Mouse (Mus musculus) MEL-GATA-1-ER (cell line): ENCODE measurements around the gene Exoc6b.

Source experiments
- DNase-seq: peaks from one replicate; pipeline ENCODE4 v3.0.0-alpha.2; 2012; ENCODE audit warnings: low read depth; ENCODE audit errors: extremely low read depth

Gene Exoc6b

DNA sequence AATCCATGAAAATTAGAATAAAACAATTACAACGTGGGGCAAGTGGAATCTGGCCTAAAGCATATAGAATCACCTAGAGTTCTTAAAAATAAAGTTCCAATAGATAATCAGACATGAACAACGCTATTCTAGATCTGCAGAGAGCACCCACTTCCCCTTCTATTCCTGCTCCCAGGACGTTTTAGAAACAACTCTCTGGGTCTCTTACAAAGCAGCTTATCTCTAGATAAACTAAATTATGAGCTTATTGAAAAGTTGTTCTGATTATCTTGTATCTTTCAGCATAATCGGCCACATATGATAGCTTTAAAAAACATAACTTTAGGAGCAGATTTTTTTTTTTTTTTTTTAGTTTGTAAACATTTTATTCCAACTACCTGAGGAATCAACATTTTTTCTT, 185.6 kb downstream of the Exoc6b start:
- DNase-seq, result peak; percentile 50

DNA sequence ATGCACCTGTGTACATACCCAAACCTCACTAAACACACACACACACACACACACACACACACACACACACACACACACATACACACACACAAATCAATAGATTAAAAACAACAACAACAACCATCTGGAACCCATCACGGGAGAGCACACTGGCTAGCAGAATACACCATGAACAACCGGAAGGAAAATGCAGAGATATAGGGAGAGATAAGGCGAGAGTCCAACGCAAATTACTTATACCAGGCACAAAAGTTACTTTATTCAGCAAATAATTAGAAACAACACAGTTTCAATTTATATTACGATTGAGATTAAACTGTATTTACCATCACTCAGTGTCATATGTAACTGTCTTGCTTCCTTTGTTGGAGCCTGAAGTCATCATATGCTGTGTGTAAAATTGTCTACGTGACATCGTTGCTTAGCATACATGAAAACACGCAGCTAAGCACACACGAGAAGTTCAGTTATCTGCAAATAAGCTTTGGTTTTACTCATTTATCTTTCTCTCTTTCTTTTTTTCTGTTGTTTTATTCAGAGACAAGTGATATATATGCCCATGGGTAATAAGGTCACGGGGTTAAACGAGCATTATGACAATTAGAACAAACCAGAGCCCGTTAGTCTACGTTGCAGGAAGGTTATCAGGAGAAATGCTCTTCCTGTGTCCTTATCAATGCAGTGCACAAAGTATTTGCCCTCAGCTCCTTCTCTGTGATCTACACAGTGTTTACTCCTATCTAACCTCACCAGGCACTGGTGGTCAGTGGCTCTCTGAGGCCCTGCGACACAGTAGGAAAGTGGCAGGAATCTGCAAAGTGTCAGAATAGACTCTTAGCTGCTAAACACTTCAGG, 186.4 kb downstream of the Exoc6b start:
- DNase-seq, result peak; percentile 84

DNA sequence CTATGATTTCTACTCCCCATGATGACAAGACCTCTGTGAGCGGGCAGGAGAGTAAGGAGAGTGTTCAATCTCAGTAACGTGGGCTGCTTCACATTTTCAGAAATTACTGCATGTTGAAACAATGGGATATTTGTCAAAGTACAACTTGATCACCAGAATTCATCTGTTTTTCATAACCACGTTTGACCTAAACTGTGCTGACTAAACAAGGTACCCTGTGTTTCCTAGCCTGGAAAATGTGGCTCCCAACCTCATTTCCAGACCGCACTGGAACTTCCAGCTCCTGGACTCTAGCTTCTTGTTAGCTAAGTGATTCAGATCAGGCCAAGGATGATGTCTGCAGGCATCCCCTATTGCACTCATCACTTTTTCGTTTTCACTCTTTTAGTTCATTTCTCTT, 193.4 kb downstream of the Exoc6b start:
- DNase-seq, result no peak

DNA sequence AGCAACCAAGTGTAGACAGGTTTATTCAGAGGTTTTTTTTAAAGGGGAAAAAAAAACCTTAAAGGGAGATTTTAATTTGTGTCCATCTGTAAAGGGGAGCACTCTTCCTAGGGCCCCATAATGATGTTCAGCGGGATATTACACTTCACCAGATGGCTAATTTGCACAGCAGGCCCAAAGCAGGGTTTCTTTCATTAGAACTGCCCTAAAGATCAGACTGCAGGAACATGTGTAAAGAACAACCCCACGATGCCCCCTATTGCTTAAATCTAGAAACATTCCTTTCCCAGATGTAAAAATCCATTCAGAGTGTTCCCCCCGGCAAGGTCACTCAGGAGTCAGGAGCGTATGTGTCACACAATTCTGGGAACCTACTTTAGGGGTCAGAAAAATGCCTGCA, 202.2 kb downstream of the Exoc6b start:
- no peak for DNase-seq

DNA sequence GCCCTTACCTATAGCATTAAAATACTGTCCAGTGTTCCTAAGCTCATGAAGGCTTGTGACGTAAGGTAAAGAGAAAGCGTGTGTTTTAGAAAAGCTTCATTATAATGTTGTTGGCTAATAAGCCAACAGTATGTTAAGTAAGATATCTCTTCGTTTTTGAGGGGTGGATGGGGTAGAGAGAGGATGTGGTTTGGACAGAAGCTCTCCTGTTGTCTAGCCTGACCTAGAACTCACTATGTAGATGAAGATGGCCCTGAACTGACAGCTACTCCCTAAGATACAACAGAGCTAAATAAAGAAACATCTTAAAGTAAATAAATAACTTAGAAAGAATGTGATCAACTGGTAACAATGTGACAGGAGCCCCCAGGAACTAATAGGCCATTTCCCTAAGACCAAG, 204.7 kb downstream of the Exoc6b start:
- no peak for DNase-seq

DNA sequence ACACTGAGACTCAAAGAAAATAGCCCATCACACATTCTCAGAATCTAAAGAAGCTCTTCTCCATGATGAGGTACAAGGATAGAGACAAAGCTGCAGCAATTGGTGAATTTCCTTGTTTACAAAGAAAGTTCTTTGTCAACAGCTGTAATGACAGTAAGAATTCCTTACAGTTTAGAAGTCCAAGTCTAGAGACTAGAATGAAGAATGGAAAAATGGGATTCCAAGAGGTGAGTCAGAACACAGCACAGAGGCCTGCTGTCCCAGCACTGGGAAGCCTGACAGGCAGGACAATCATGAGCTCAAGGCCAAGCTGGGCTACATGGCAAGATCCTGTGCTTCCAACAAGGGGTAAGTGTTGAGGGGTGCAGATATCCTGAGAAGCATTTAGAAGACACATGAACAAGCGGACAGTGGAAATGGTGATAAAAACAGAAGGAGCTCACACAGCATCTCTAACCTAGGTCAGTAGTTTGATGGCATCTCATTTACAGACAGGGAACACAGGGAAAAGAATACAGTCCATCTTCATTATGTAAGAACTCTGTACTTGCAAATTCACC, 205.4 kb downstream of the Exoc6b start:
- no peak for DNase-seq

DNA sequence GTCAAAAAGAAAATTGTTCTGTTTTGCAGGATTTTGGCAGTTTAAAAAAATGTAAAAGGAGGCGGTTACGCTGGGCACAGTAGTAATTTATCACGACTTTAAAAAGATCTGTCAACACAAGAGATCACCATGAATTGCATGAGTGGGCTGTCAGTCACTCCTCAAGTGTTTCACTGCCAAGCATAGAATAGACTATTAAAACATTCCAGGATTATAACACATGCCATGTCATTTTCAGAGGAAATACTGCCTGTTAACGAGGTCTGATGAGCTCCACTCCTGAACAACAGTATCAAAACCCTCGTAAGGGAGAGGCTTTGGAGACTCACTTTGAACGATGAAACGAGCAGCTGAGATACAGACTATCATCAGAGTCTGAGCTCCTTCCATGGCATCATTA, 223.6 kb downstream of the Exoc6b start:
- no peak for DNase-seq

DNA sequence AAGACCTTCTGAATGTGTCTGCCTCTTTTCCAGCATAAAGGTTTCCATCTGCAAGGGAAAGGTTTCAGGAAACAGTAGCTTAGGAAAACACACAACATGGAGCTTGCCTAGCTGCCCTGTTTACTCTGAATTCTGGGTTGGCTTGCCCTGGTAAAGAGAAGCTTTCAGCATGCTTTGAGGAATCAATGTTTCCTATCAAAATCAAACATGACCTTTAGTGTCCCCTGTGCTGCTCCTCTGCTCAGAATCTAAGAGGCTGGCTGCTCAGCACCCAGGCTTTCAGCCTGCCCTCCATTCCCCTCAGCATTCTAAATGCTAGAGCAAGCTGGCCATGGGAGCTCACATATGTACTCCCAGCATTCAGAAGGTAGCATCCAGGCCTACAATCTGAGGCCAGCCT, 228.2 kb downstream of the Exoc6b start:
- no peak for DNase-seq

DNA sequence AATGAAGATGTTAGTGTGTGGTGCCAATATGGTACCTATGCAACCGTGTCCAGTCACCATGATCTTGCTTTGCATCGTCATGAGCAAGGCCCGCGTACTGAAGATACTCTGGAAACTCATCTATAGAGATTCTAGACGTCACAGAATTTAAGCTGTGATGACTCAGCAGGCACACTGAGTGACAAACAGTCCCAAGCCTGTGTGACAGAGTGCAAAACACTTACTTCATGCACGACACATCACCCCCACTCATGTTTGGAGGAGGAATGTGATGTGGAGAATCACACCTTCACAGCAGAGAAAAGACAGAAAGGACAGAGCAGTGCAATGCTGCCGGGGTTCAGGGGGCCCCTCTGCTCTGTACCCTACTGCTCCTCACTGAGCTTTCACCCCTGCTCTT, 261.8 kb downstream of the Exoc6b start:
- DNase-seq, result no peak

DNA sequence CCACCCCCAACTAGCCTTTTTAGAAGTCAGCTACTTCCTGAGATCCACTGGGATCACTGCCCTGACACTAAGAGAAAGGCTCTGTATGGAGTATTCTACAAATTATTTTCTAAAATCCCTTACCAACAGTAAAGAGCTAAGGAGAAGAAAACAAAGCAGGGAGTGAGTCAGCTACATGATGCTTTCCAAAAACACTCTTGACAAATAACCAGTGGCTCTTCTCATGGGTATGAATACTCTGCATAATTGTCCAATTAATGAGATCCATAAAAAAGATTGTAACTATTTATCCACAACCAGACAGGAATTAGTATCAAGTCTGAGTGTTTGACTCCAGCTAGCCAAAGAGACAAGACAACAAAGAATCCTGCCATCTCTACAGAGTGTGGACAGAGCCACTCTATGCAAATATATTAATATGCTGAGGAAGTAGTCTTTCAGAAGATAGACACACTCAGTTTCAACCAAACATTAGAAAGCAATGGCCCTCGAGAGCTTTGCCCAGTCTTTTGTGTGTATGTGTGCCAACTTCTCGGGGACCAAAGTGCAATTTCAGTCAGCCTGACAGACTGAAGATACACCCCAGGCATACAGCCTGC, 263.1 kb downstream of the Exoc6b start:
- DNase-seq, result no peak

DNA sequence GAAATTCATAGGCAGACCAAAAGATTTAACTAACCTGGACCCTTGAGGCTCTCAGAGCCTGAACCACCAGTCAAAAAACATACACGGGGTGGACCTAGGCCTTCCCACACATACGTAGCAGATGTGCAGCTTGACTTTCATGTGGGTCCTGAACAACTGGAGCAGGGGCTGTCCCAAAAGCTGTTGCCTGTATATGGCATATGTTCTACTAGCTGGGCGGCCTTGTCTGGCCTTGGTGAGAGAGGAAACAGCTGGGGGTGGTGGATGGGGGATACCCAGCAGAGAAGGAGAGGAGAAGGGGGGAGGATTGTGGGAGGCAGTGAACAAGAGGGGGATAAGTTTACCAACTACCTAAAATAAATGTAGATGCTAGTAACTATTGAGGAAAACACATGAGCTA, 270.6 kb downstream of the Exoc6b start:
- DNase-seq, result no peak

DNA sequence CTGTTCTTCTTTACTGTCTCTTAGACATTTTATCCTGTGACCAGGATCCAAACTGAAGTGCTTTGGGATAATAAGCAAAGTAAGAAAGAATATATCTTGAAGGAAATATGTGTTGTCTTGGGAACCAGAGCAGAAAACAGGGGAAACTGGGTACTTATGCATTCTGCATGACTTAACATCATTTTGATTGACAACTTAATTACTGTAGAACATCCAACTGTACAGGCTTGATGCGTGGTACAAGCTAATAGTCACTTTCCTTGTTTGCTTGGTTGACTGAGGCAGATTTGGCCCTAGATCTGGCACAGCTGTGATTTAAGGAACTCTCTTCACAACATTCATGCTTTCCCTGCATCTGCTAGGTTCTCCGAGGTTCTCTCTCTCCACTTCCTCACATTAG, 285.3 kb downstream of the Exoc6b start:
- DNase-seq, result no peak

DNA sequence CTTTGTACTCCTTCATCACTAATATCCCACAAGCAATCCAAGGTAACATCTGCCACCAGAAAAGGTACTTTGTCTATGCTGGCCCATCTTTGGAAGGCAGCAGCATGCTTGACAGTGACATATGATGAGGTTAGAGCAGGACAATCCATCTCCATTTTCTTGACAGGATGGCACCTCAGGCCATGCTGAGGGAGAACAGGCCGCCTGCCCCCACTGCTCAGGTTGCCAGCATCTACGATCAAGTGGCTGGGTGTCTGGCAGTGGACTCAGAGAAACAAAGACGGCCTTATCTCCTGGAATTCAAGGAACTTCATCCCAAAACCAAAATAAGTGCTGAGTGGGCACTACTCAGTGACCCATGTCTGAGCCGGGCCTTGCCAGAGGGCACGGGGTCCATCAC, 289.3 kb downstream of the Exoc6b start:
- no peak for DNase-seq

DNA sequence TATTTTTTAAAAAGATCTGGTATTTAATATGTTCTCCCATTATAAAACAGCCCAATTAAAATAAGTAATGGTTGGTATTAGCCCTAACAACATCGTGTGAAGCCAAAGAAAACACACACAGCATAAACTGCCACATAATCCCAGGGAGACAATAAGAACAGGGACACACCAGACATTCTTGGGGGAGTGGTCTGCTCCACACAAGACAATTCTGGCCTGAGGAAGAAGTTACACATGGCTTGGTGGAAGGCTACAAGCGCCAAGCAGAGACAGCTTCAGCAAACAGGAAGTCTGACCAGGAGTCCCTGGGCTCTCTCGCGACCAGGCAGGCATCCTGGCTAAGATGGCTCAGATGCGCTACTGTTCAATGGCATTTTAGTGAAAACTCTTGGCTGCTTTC, 290.3 kb downstream of the Exoc6b start:
- no peak for DNase-seq

DNA sequence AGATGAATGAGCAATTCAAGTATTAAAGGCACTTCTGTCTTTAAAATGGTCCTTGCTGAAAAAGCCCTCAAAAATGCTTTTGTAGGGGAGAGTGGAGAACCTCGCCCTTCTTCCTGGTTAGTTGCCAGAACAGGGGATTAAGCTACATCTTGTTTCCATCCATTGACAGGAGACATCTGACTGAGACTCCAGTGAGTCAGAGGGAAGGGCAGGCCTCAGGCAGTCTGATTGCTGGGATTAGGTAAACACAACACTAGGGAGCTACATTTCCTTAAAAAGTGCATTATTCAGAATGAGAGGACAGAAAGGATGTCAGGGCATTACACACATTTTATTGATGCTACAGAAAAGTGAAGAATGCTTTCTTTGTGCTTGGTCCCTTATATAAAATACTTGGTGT, 293.4 kb downstream of the Exoc6b start:
- DNase-seq, result no peak

DNA sequence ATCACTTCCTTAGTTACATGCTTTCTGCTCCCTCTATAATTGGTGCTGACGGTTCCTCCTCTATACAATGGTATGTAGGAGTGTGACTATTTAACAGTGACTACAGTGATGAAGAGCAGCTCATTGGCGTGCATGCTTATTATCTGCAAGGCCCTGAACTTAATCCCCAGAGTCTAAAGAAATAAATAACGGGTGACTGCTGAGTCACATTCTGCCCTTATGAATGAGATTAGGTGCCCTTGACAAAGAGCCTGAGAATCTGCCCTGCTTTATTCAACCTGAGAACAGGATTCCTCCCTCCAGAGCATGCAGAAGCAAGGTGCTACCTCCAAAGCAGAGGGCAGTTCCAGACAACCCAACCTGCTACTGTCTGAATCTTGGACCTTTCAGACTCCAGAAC, 314.0 kb downstream of the Exoc6b start:
- no peak for DNase-seq

DNA sequence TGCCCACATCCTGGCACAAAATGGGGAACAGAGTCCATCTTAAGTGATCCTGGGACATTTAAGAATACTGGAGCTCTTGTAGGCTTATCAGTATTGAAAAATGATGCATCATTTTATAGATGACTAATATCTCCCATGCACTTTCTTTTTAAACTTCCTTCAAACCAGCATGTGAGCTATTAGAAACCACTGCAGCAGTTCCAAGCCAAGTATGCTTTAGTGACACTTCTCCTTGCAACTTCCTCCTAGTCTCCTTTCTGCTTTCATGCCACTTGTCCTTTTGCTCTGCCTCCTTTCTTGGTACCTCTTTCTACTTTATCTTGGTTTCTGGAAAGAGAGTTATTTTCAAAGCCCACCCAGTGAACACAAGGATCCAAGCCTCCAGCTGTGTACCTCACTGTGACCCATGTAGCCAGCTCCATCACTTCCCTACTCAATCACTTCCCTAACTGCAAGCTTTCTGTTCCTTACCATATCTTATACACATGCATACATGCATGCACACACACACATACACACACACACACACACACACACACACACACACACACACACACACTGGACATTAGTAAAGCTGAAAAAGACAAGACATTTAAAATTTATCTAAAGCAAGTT, 316.4 kb downstream of the Exoc6b start:
- peak; percentile 53 for DNase-seq

DNA sequence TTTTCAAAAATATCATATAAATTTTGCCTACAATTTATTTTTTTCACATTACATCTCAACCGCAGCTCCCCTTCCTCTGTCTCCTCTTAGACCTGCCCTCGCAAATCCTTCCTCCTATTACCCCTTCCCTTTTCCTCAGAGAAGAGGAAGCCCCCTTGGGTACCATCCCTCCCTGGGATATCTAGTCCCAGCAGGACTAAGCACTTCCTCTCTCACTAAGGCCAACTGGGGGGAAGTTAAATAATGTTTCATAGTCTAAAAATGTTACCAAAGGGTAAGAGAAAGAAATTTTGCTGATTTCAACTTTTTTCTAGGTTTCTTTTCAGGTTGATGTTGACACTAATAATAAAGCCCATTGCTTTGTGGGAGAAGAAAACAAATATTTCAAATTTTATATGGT, 317.9 kb downstream of the Exoc6b start:
- DNase-seq, result peak; percentile 65

DNA sequence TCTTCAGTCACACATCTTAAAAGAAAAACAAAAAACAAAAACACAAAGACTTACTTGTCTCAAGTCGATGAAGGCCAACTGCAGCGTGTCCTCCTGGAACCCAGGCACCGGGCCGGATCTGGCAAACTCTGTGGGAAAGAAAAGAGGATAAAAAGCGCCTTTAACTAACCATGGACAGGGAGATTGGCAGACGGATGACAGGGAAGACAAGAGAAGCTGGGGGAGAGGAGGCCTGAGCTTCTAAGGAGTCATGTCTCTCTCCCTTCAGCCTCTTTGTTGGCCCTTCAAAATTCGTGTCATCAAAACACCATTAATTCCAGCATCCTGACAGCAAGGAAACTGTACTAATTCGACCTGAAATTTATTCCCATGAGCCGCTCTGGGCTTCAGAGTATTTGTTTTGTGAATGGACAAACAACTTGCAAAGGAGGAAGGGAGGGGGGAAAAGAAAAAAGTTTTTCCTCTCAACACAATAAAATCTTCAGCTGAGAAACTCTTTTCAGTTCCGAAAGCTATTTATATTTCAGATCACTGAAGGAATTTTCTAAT, 322.4 kb downstream of the Exoc6b start:
- DNase-seq, result no peak

DNA sequence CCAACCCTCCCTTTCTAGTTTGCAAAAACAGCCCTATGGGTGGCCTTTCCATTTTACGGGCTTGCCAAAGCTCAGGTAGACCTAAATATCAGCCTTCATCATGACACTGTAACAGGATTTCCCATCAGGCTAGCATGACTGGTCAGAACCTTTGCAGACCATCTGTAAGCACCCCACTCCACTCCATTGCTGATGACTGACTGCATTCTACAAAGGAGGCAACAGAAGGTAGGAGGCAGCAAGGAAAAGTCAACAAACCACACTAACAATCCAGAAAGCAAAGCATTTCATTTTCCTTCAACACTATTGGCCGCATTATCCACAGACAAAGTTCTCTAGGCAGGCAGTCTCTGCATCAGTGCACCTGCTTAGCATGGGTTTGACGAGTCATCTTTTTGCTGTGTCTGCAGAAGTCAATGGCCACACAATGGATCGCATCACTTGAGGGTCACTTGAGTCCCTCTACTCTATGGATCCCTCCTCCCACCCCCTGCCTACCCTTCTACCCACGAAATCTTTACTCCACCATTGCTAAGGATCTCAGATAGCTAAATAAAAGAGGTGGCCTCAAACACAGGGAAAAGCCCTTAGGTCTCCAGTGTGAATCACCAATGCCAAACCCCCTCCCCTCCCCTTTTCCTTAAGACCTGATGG, 323.0 kb downstream of the Exoc6b start:
- DNase-seq, result no peak

DNA sequence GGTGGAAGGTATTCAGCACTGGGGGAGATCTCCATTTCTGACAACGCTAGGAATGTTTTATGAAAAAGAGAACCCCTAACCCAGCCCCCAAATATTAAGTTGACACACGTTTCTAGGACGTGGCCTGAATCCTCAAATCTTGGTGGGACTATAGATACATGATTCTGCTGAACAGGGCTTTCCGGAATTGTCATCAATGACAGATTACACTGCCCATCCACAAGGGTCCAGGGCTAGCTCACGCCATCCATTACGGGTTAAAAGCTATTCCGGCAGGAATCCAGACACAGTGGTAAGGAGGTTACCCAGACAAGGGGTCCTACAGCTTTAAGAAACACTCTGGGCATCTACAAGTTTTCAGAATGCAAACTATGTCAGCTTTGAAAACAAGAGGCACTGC, 323.7 kb downstream of the Exoc6b start:
- DNase-seq, result no peak

DNA sequence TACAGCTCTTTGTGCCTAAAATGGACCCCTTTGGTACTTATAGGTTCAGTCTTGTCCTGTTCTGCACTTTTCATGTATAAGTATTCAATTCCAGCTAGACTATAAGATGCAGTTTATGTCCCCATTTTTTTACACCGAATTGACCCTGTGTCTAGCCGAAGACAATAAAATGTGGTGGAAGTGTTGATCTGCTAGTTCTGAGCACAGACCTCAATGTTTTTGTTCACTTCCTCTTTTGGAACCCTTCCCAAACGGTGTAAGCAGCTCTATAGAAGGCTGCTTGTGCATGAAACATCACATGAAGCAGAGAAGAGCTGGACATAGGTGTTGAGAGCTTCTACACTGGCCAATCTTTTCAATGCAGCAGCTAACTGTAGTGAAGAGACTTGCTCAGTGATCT, 327.1 kb downstream of the Exoc6b start:
- peak; percentile 61 for DNase-seq
